21 mouse cellular contexts compared by ENCODE assay signal in genomic region chr2:69049179-69049578, GRCm38 (mm10).
A peak's percentile ranks its signal among the peaks of the same experiment; 100 is the strongest.
DNase-seq lines count a peak whose midpoint lies in the region; ATAC-seq and TF ChIP-seq lines count a peak whose summit lies in the region.
"Had no signal": no experiment of that assay in that cellular context is flagged by ENCODE, and none has a peak within 500 bp of the region (broad histone marks: within the 10 kb centered on the region; RNA-seq: fewer than 3 reads in every experiment).

No protein-coding gene starts in this region.

- 58% methylated on average over 7 of the region's 7 CpGs for WGBS in intestine, embryonic 15.5 days
- 38% methylated on average over 7 of the region's 7 CpGs for WGBS in intestine, postnatal 0 days
- 43% methylated on average over 7 of the region's 7 CpGs for WGBS in olfactory bulb, adult 2 months
- WGBS in midbrain, embryonic 15.5 days, result 71% methylated on average over 7 of the region's 7 CpGs

- no peak overlapping the region for H3K4me3 ChIP-seq in intestine, embryonic 15.5 days (replicated peaks)
- no peak overlapping the region for H3K4me3 ChIP-seq in intestine, postnatal 0 days (ENCODE audit: low read depth, low read length)
- no peak overlapping the region for H3K4me3 ChIP-seq in olfactory bulb, adult 2 months (ENCODE audit: insufficient read depth, low read depth, low read length)
- H3K4me3 ChIP-seq in midbrain, embryonic 15.5 days, result no peak overlapping the region
- H3K4me3 ChIP-seq: embryonic facial prominence, embryonic 13.5 days; forebrain, embryonic 12.5 days; heart, embryonic 13.5 days; hindbrain, embryonic 15.5 days had no signal

- H3K9me3 ChIP-seq in intestine, embryonic 15.5 days, result no peaks in the 10 kb centered on the region
- H3K9me3 ChIP-seq in intestine, postnatal 0 days (ENCODE audit: control insufficient read depth), result no peaks in the 10 kb centered on the region
- H3K9me3 ChIP-seq in midbrain, embryonic 15.5 days, result no peaks in the 10 kb centered on the region
- H3K9me3 ChIP-seq: embryonic facial prominence, embryonic 13.5 days; forebrain, embryonic 12.5 days; G1E; heart, embryonic 13.5 days; hindbrain, embryonic 15.5 days had no signal

- no peak overlapping the region for H3K9ac ChIP-seq in intestine, embryonic 15.5 days
- no peak overlapping the region for H3K9ac ChIP-seq in intestine, postnatal 0 days (ENCODE audit: low read depth, low read length)
- no peak overlapping the region for H3K9ac ChIP-seq in midbrain, embryonic 15.5 days
- H3K9ac ChIP-seq: embryonic facial prominence, embryonic 13.5 days; forebrain, embryonic 12.5 days; heart, embryonic 13.5 days; hindbrain, embryonic 15.5 days had no signal

- no peak for TF ChIP-seq POLR2A in olfactory bulb, adult 2 months (IDR thresholded peaks at IDR 0.05; ENCODE audit: insufficient read depth, low read depth, low read length)

- TF ChIP-seq CTCF in intestine, postnatal 0 days (IDR thresholded peaks at IDR 0.05; ENCODE audit: low read depth), result no peak
- no peak for TF ChIP-seq CTCF in olfactory bulb, adult 2 months (IDR thresholded peaks at IDR 0.05; ENCODE audit: insufficient read depth, low read depth, low read length)

- no peaks in the 10 kb centered on the region for H3K36me3 ChIP-seq in intestine, embryonic 15.5 days
- H3K36me3 ChIP-seq in intestine, postnatal 0 days (ENCODE audit: control insufficient read depth, insufficient read depth), result no peaks in the 10 kb centered on the region
- H3K36me3 ChIP-seq in midbrain, embryonic 15.5 days (replicated peaks), result no peaks in the 10 kb centered on the region
- H3K36me3 ChIP-seq: embryonic facial prominence, embryonic 13.5 days; forebrain, embryonic 12.5 days; heart, embryonic 13.5 days; hindbrain, embryonic 15.5 days had no signal

- 0 out of 2 replicates have a peak, but pooled peaks cover 7% of the 10 kb centered on the region for H3K4me1 ChIP-seq in intestine, embryonic 15.5 days (replicated peaks)
- H3K4me1 ChIP-seq in intestine, postnatal 0 days (replicated peaks; ENCODE audit: control insufficient read depth, insufficient read depth, low read length), result 0 out of 2 replicates have a peak, but pooled peaks cover 3% of the 10 kb centered on the region
- H3K4me1 ChIP-seq in olfactory bulb, adult 2 months (ENCODE audit: control insufficient read depth, insufficient read depth, low read length), result peaks cover 7% of the 10 kb centered on the region; the same call in 1 of the 2 replicates
- no peaks in the 10 kb centered on the region for H3K4me1 ChIP-seq in midbrain, embryonic 15.5 days
- H3K4me1 ChIP-seq: embryonic facial prominence, embryonic 13.5 days had no signal

- H3K27me3 ChIP-seq in intestine, embryonic 15.5 days (replicated peaks), result no peaks in the 10 kb centered on the region
- H3K27me3 ChIP-seq in intestine, postnatal 0 days (replicated peaks; ENCODE audit: control insufficient read depth, insufficient read depth, low read length), result no peaks in the 10 kb centered on the region
- no peaks in the 10 kb centered on the region for H3K27me3 ChIP-seq in midbrain, embryonic 15.5 days (replicated peaks)
- H3K27me3 ChIP-seq: CH12.LX; embryonic facial prominence, embryonic 13.5 days; forebrain, embryonic 12.5 days; heart, embryonic 13.5 days; hindbrain, embryonic 15.5 days had no signal

- DNase-seq in ES-CJ7 (ENCODE audit: low read depth, low spot score), result peak; percentile 44
- peak; percentile 18 for DNase-seq in embryo, embryonic 10.5 days (ENCODE audit: low spot score)
- no peak for DNase-seq in kidney, adult 18-20 months
- DNase-seq: adrenal gland, postnatal 14 days; cerebellum, adult 18-20 months; cerebellum, adult 9-11 months; cerebellum, postnatal 36 days; gastrocnemius, postnatal 14 days; heart, postnatal 36 days had no signal

- H3K27ac ChIP-seq in intestine, embryonic 15.5 days, result no peak overlapping the region
- H3K27ac ChIP-seq in intestine, postnatal 0 days (ENCODE audit: low read depth, low read length), result no peak overlapping the region
- 0 out of 2 replicates have a peak overlapping the region, but pooled peaks have one; percentile 4 for H3K27ac ChIP-seq in olfactory bulb, adult 2 months (ENCODE audit: insufficient read depth, low read depth, low read length)
- H3K27ac ChIP-seq in midbrain, embryonic 15.5 days, result no peak overlapping the region
- H3K27ac ChIP-seq: embryonic facial prominence, embryonic 13.5 days; forebrain, embryonic 12.5 days; heart, embryonic 13.5 days; hindbrain, embryonic 15.5 days had no signal

- no peak overlapping the region for H3K4me2 ChIP-seq in intestine, embryonic 15.5 days (replicated peaks)
- no peak overlapping the region for H3K4me2 ChIP-seq in intestine, postnatal 0 days (replicated peaks; ENCODE audit: low read depth)
- H3K4me2 ChIP-seq in midbrain, embryonic 15.5 days, result no peak overlapping the region
- H3K4me2 ChIP-seq: embryonic facial prominence, embryonic 13.5 days; forebrain, embryonic 12.5 days; heart, embryonic 13.5 days; hindbrain, embryonic 15.5 days had no signal

- ATAC-seq in intestine, embryonic 15.5 days, result peak; percentile 55; the same call in 1 of the 2 replicates
- ATAC-seq in intestine, postnatal 0 days, result no peak; the same call in 1 of the 2 replicates
- ATAC-seq in midbrain, embryonic 15.5 days (replicated peaks), result no peak
- ATAC-seq: activated CD4-positive, CD25-positive, alpha-beta regulatory T cell, adult 4 months; forebrain, embryonic 16.5 days had no signal
